Mouse (Mus musculus) embryonic stem cell, embryonic (primary cell): ENCODE measurements around the gene Galnt14.

Source experiments
- CTCF ChIA-PET, 4 experiments: fragments of 300-600 bp in 2 of 4; fragments of 350-600 bp in 2 of 4; sonication (Branson Sonifier 250); formaldehyde crosslinking; loops; one replicate each; lab custom pipeline; 2022; ENCODE audit warnings: inconsistent platforms in 2 of 4; lab: Charles Lee
- POLR2A ChIA-PET, 4 experiments: fragments of 300-600 bp in 2 of 4; fragments of 350-600 bp in 2 of 4; sonication (Branson Sonifier 250); formaldehyde crosslinking; loops; one replicate each; lab custom pipeline; 2022; ENCODE audit warnings: antibody characterized with exemption in 4 of 4, inconsistent platforms in 1 of 4; lab: Charles Lee

The Galnt14 gene

GRCm38 (mm10) chr17:73602552-73603478, 107.4 kb downstream of the Galnt14 start:
- POLR2A ChIA-PET, result no interaction called here
- CTCF ChIA-PET, result no interaction called here

- POLR2A ChIA-PET, result interaction anchor here in 2 of 4 experiments (0.6 kb wide), 2 partner anchors 9 to 59 kb away, joined by 3 to 4 read pairs; no protein-coding TSS in a partner anchor
These were observed 110.3 kb downstream of the Galnt14 start for GRCm38 (mm10) chr17:73599923-73600322.

DNA sequence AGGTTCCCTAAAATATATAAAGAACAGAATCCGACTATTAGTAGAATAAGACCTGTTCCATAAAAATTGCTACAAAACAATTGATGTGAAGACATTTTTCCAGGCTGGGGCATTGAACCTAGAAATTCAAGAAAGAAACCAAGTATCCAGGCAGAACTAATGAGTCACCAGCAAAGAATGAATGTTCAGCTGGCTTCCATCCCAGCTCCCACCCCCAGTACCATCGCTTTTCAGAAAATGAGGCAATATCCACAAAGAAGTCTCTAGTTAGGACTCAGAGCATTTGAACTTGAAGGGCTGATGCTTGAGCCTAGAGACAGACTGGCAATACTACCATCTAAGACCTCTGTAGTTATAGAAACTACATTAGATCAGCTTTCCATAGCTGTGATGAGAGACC, 118.2 kb downstream of the Galnt14 start:
- ChIA-PET POLR2A (no interaction called here), CTCF (no interaction called here)

More at GRCm38 (mm10) chr17:73599923-73600322, 110.3 kb downstream of the Galnt14 start:
- CTCF ChIA-PET, result no interaction called here

GRCm38 (mm10) chr17:73587573-73587972, 122.7 kb downstream of the Galnt14 start:
- ChIA-PET POLR2A (no interaction called here), CTCF (no interaction called here)

- ChIA-PET CTCF (no interaction called here), POLR2A (no interaction called here)
These were observed 136.1 kb downstream of the Galnt14 start for GRCm38 (mm10) chr17:73574186-73574585.

GRCm38 (mm10) chr17:73572881-73573280, 137.4 kb downstream of the Galnt14 start:
- ChIA-PET POLR2A (no interaction called here), CTCF (interaction anchor here (0.6 to 1.8 kb wide), 8 partner anchors 18 to 777 kb away, joined by 3 to 15 read pairs (median 4); no protein-coding TSS in a partner anchor)

GRCm38 (mm10) chr17:73572440-73572839, 137.8 kb downstream of the Galnt14 start:
- CTCF ChIA-PET, result interaction anchor here (0.6 to 1.8 kb wide), 11 partner anchors 9 to 777 kb away, joined by 3 to 15 read pairs (median 3); no protein-coding TSS in a partner anchor

DNA sequence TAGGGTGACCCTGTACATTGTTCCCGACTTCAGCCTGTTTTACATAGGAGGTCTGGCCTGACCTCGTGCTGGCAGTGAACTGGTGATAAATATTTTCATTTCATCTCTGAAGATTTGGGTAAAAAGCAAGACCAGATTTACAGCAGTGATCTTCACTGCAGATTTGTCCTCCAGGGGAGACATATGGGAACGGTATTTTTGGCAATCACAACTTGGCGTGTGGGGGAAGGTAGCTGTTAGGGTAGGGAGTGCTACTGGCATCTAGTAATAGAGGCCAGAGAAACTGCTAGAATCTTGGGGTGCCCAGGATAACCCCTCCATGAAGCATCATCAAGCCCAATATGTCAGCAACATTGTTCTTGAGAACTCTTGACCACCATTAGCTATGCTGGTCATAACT, 138.3 kb downstream of the Galnt14 start:
- CTCF ChIA-PET, result interaction anchor here in 3 of 4 experiments (0.5 to 1.8 kb wide), 7 partner anchors 9 to 776 kb away, joined by 3 to 14 read pairs (median 3); no protein-coding TSS in a partner anchor
- POLR2A ChIA-PET, result no interaction called here

More at GRCm38 (mm10) chr17:73572440-73572839, 137.8 kb downstream of the Galnt14 start:
- POLR2A ChIA-PET, result no interaction called here

DNA sequence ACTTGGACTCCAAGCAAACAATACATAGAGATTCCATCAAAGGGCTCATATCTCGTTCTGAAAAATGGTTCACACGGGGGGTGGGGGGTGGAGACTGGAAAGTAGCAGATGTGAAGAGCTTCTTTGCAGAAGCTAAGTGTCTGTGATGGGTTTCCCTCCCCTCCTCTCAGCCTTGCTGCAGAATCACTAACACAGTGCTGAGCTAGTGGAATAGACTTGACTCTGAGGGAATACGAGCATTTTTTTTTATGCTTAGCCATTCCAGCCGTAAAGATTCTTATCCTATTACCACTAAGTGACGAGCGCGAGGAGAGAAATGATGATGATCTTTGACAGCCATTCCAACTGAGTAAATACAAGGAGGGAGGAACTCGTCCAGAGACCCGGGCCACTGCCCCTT, 142.0 kb downstream of the Galnt14 start:
- ChIA-PET CTCF (interaction anchor here in 1 of 4 experiments (0.6 to 0.7 kb wide), 2 partner anchors 77 to 686 kb away, joined by 4 to 11 read pairs; no protein-coding TSS in a partner anchor), POLR2A (no interaction called here)

DNA sequence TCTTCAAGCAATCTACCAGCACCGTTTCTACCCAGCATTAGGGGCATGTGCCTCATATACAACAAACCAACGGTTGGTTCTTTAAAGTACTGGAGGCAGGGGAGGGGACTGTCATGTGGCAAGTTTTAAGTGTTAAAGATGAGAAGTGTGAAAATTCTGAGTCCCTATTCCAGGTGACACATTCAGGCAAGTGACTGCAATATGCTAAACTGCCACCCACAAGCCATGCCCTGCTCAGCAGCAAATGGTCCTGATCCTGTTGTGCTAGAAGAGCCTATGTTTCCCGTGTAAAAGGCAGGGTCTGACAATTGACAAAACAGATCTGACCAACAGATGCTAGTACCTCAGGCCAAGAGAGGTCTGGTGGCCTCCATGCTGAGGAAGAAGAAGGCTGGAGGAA, 149.1 kb downstream of the Galnt14 start:
- POLR2A ChIA-PET, result no interaction called here

GRCm38 (mm10) chr17:73560208-73560784, 150.0 kb downstream of the Galnt14 start:
- ChIA-PET POLR2A (interaction anchor here in 1 of 4 experiments (0.5 kb wide), 1 partner anchor 51 kb away, joined by 3 read pairs; no protein-coding TSS in a partner anchor), CTCF (no interaction called here)

More for the DNA sequence above, 149.1 kb downstream of the Galnt14 start:
- CTCF ChIA-PET, result no interaction called here

DNA sequence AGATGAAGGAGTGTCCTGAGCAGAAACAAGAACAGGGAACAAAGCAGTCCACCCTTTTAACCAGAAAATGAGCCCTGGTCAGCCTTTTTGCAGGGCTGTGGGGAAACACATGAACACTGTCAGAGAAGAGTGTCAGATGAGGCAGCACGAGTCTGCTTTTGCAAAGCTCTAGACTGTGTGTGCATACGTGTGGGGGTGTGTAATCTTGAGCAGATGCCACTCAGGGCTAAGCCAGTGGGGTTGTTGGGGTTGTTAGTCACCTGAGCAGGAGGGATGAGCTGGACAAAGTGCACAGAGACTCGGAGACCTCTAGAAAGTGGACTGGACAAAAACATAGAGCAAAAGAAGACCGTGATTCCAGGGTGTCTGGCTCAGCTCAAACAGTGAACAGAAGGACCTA, 150.8 kb downstream of the Galnt14 start:
- ChIA-PET CTCF (no interaction called here), POLR2A (no interaction called here)

- ChIA-PET POLR2A (no interaction called here), CTCF (no interaction called here)
These were observed 153.2 kb downstream of the Galnt14 start for GRCm38 (mm10) chr17:73557101-73557500.

DNA sequence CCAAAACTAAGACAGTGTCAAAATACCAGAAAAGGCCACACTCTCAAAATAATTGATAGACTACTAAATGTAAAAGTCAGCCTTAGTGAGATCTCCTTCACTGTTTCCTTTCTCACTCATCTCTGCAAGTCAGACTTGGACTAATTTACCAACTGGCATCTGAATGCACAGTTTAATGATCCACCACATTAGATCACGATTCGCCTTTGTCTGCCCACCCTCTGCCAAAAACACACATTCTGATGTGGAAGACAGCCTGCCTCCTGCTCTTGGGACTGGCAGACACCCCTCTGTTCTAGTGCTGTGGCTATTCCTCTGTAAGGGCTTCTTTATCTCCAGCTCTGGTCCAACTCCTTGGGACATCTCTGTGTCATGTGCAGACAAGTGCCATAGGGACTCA, 153.8 kb downstream of the Galnt14 start:
- ChIA-PET POLR2A (no interaction called here), CTCF (no interaction called here)

GRCm38 (mm10) chr17:73554668-73555067, 155.6 kb downstream of the Galnt14 start:
- ChIA-PET CTCF (interaction anchor here in 1 of 4 experiments (1.1 kb wide), 1 partner anchor 18 kb away, joined by 4 read pairs; no protein-coding TSS in a partner anchor), POLR2A (no interaction called here)

- ChIA-PET POLR2A (interaction anchor here in 1 of 4 experiments (0.6 kb wide), 1 partner anchor 8 kb away, joined by 5 read pairs; no protein-coding TSS in a partner anchor), CTCF (no interaction called here)
These were observed 161.3 kb downstream of the Galnt14 start for GRCm38 (mm10) chr17:73548783-73549566.

- POLR2A ChIA-PET, result interaction anchor here in 1 of 4 experiments (0.6 kb wide), 1 partner anchor 8 kb away, joined by 5 read pairs; no protein-coding TSS in a partner anchor
- CTCF ChIA-PET, result no interaction called here
These were observed 162.1 kb downstream of the Galnt14 start for GRCm38 (mm10) chr17:73548119-73548518.

DNA sequence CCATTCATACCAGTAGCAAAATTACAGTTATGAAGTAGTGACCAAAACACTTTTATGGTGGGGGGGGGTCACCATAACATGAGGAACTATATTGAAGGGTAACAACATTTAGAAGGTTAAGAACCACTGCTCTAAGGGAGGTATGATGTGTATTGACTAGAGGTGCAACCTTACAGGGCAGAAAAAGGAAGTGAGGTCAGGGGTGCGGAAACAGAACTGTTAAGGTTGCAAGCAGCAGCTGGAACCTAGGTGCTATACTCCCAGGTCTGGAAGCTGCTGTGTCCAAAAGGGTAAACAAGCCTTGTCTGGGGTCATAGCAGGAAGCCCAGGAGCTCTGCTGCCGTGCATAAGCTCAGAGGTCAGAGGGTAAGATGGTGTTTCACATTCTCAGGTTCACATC, 162.8 kb downstream of the Galnt14 start:
- ChIA-PET CTCF (interaction anchor here in 2 of 4 experiments (0.6 to 0.7 kb wide), 2 partner anchors 38 to 235 kb away, joined by 3 read pairs; no protein-coding TSS in a partner anchor), POLR2A (interaction anchor here in 1 of 4 experiments (0.7 kb wide), 1 partner anchor 477 kb away, joined by 6 read pairs; no protein-coding TSS in a partner anchor)

DNA sequence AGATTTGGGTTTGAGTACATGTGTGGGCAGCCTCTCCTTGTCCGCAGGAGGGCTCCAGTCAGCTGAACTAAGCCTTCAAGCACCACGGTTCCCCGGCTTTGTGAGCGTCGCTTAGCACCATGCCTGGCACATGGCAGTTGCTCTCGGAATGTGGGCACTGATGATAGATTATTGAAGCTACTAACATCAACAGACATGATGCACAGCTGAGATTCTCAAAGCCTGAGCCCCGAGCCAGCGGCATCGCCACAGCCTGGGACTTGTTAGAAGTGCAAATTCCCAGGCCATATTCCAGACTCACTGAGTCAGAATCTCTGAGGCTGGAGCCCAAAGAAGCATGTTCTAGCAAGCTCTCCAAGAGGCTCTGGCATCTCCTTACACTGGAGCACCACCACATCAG, 168.3 kb downstream of the Galnt14 start:
- ChIA-PET POLR2A (no interaction called here), CTCF (no interaction called here)
